Mouse (Mus musculus): ENCODE data around the gene Krtap5-3. TPM values are rescaled to one million over a fixed set of nuclear protein-coding genes. Genes with fewer than 3 reads are reported as not detected.
"Not testable (repeated sequence)": the region's sequence is repeated elsewhere in the genome, so short reads cannot be mapped to it uniquely, and the experiment has no call there.

Krtap5-3 gene
- polyA plus RNA-seq, 1 experiment from 2014 or later = not detected

GRCm38 (mm10) chr7:142181021-142181420 lies 20.1 kb upstream of the Krtap5-3 start:
- DNase-seq (ENCODE audit: low spot score, missing footprints) = no peak
- Histone ChIP-seq H3K4me1 (ENCODE audit: control insufficient read depth, insufficient read depth, low read length) (no peaks in the 10 kb centered on the region), H3K4me3 (ENCODE audit: low read depth, low read length) (no peak overlapping the region), H3K27ac (ENCODE audit: low read depth, low read length) (no peak overlapping the region), H3K9ac (ENCODE audit: low read length) (no peak overlapping the region), H3K9me3 (ENCODE audit: control insufficient read depth, low read length) (no peaks in the 10 kb centered on the region), H3K4me2 (no peak overlapping the region), H3K36me3 (ENCODE audit: control insufficient read depth, insufficient read depth, low read length) (no peaks in the 10 kb centered on the region), H3K27me3 (ENCODE audit: control insufficient read depth, insufficient read depth, low read length) (no peaks in the 10 kb centered on the region)
- no peak for ATAC-seq (ENCODE audit: low FRiP score)
- 35% methylated on average over 1 of the region's 1 CpGs for whole genome bisulfite sequencing

- H3K27me3 ChIP-seq (ENCODE audit: control insufficient read depth, insufficient read depth, low read length) = no peaks in the 10 kb centered on the region
- H3K4me2 ChIP-seq = no peak overlapping the region
- WGBS = 81% methylated on average over 2 of the region's 2 CpGs
- no peaks in the 10 kb centered on the region for H3K9me3 ChIP-seq (ENCODE audit: control insufficient read depth, low read length)
- H3K36me3 ChIP-seq (ENCODE audit: control insufficient read depth, insufficient read depth, low read length) = no peaks in the 10 kb centered on the region
- H3K9ac ChIP-seq (ENCODE audit: low read length) = no peak overlapping the region
- ATAC-seq (ENCODE audit: low FRiP score) (no peak), DNase-seq (ENCODE audit: low spot score, missing footprints) (no peak)
- no peak overlapping the region for H3K27ac ChIP-seq (ENCODE audit: low read depth, low read length)
- H3K4me1 ChIP-seq (ENCODE audit: control insufficient read depth, insufficient read depth, low read length) = no peaks in the 10 kb centered on the region
- no peak overlapping the region for H3K4me3 ChIP-seq (ENCODE audit: low read depth, low read length)
These were observed 13.0 kb upstream of the Krtap5-3 start for GRCm38 (mm10) chr7:142188156-142188555.

DNA sequence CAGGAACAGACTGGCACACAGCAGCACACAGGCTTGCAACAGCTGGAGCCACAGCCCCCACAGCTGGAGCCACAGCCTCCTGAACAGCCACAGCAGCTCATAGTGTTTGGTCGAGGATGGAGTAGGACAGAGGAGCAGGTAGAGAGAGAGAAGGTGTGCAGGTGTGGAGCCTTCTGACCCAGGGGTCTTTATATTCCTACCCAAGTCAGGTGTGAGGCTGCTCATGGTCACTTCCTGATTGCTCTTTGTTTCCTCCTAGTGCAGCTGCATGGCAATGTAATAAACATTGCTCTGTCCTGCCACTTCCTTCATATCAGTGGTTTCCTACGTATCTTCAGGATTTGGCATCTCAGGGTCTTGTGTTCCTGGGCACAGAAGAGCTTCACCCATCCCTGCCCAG lies 10.9 kb upstream of the Krtap5-3 start, which contains the start of gene Gm10153:
TSS of gene Gm10153 (minus strand) at position 101 of the 400 bp plus-strand sequence.
- Histone ChIP-seq H3K36me3 (ENCODE audit: control insufficient read depth, insufficient read depth, low read length) (no peaks in the 10 kb centered on the region), H3K4me3 (ENCODE audit: low read depth, low read length) (no peak within 1 kb of the TSS), H3K27me3 (ENCODE audit: control insufficient read depth, insufficient read depth, low read length) (no peaks in the 10 kb centered on the region), H3K4me1 (ENCODE audit: control insufficient read depth, insufficient read depth, low read length) (no peaks in the 10 kb centered on the region), H3K4me2 (no peak within 1 kb of the TSS), H3K9me3 (ENCODE audit: control insufficient read depth, low read length) (no peaks in the 10 kb centered on the region), H3K27ac (ENCODE audit: low read depth, low read length) (no peak within 1 kb of the TSS), H3K9ac (ENCODE audit: low read length) (no peak within 1 kb of the TSS)
- ATAC-seq (ENCODE audit: low FRiP score) = no peak
- DNase-seq (ENCODE audit: low spot score, missing footprints) = no peak
- WGBS = 57% methylated on average over 2 of the region's 2 CpGs

GRCm38 (mm10) chr7:142198748-142199147 lies 2.4 kb upstream of the Krtap5-3 start:
- H3K4me3 ChIP-seq (ENCODE audit: low read depth, low read length) = no peak overlapping the region
- ATAC-seq (ENCODE audit: low FRiP score) (no peak), DNase-seq (ENCODE audit: low spot score, missing footprints) (no peak)
- H3K9ac ChIP-seq (ENCODE audit: low read length) = no peak overlapping the region
- H3K4me2 ChIP-seq = no peak overlapping the region
- no peak overlapping the region for H3K27ac ChIP-seq (ENCODE audit: low read depth, low read length)
- 88% methylated on average over 2 of the region's 2 CpGs for WGBS
- H3K9me3 ChIP-seq (ENCODE audit: control insufficient read depth, low read length) = no peaks in the 10 kb centered on the region
- H3K27me3 ChIP-seq (ENCODE audit: control insufficient read depth, insufficient read depth, low read length) = no peaks in the 10 kb centered on the region
- H3K4me1 ChIP-seq (ENCODE audit: control insufficient read depth, insufficient read depth, low read length) = no peaks in the 10 kb centered on the region
- no peaks in the 10 kb centered on the region for H3K36me3 ChIP-seq (ENCODE audit: control insufficient read depth, insufficient read depth, low read length)

DNA sequence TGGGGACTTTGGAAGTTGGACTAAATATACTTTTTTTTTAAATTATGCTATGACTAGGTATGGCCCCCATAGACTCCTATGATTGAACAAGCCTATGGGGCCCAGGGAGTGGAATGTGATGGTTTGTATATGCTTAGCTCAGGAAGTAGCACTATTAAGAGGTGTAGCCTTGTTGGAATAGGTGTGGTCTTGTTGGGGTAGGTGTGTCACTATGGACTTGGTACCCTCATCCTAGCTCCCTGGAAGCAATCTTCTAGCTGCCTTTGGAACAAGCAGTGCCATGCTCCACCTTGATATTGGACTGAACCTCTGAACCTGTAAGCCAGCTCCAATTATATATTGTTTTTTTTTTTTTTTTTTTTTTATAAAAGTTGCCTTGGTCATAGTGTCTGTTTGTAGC lies 4.3 kb downstream of the Krtap5-3 start:
- Histone ChIP-seq H3K9ac (ENCODE audit: low read length) (no peak overlapping the region), H3K4me2 (no peak overlapping the region), H3K9me3 (ENCODE audit: control insufficient read depth, low read length) (no peaks in the 10 kb centered on the region), H3K27ac (ENCODE audit: low read depth, low read length) (no peak overlapping the region), H3K36me3 (ENCODE audit: control insufficient read depth, insufficient read depth, low read length) (no peaks in the 10 kb centered on the region), H3K27me3 (ENCODE audit: control insufficient read depth, insufficient read depth, low read length) (no peaks in the 10 kb centered on the region), H3K4me1 (ENCODE audit: control insufficient read depth, insufficient read depth, low read length) (no peaks in the 10 kb centered on the region), H3K4me3 (ENCODE audit: low read depth, low read length) (no peak overlapping the region)
- DNase-seq (ENCODE audit: low spot score, missing footprints) (no peak), ATAC-seq (ENCODE audit: low FRiP score) (no peak)

DNA sequence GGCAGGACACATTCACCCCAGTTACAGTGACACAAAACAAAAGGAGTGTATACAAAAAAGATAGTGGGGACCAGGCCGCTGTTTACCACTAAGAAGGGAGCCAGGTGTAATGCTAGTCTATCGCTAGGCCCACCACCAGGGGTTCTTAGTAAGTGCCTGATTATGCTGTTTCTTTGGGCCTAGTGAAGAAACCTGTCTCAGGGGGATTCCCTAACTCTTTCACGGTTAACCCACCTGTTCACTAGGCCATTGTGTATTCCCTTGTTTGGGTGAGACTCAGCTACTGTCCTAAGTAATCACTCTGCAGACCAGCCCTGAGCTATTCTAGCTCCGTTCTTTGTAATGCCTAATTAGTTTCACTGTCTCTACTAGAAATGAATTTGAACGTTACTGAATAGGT lies 5.7 kb downstream of the Krtap5-3 start:
- H3K4me3 ChIP-seq (ENCODE audit: low read depth, low read length); H3K4me1 ChIP-seq (ENCODE audit: control insufficient read depth, insufficient read depth, low read length); H3K36me3 ChIP-seq (ENCODE audit: control insufficient read depth, insufficient read depth, low read length); H3K27ac ChIP-seq (ENCODE audit: low read depth, low read length); H3K9ac ChIP-seq (ENCODE audit: low read length); ATAC-seq (ENCODE audit: low FRiP score); H3K27me3 ChIP-seq (ENCODE audit: control insufficient read depth, insufficient read depth, low read length); H3K9me3 ChIP-seq (ENCODE audit: control insufficient read depth, low read length); H3K4me2 ChIP-seq; DNase-seq (ENCODE audit: low spot score, missing footprints): not testable (repeated sequence)
- WGBS = 76% methylated on average over 5 of the region's 5 CpGs

DNA sequence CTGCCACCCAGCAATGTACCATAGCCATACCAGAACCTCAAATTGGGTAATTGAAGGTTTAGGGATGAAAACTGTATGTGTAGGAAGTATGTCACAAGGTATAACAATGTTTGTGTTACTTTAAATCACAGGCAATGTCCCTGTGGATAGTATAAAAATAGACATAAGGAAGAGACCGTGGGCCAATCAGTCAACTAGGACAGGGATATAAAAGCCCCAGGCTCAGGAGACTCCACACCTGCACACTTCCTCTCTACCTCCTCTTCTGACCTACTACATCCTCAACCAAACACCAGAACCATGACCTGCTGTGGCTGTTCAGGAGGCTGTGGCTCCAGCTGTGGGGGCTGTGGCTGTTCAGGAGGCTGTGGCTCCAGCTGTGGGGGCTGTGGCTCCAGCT lies 10.4 kb downstream of the Krtap5-3 start, which contains the start of gene Gm7579:
TSS of gene Gm7579 (plus strand) at position 301 of the 400 bp plus-strand sequence.
- 76% methylated on average over 1 of the region's 1 CpGs for WGBS
- Histone ChIP-seq H3K36me3 (ENCODE audit: control insufficient read depth, insufficient read depth, low read length) (no peaks in the 10 kb centered on the region), H3K27ac (ENCODE audit: low read depth, low read length) (no peak within 1 kb of the TSS), H3K27me3 (ENCODE audit: control insufficient read depth, insufficient read depth, low read length) (no peaks in the 10 kb centered on the region), H3K4me3 (ENCODE audit: low read depth, low read length) (no peak within 1 kb of the TSS), H3K9ac (ENCODE audit: low read length) (no peak within 1 kb of the TSS), H3K4me2 (no peak within 1 kb of the TSS), H3K9me3 (ENCODE audit: control insufficient read depth, low read length) (no peaks in the 10 kb centered on the region), H3K4me1 (ENCODE audit: control insufficient read depth, insufficient read depth, low read length) (no peaks in the 10 kb centered on the region)
- ATAC-seq (ENCODE audit: low FRiP score) (no peak), DNase-seq (ENCODE audit: low spot score, missing footprints) (no peak)

DNA sequence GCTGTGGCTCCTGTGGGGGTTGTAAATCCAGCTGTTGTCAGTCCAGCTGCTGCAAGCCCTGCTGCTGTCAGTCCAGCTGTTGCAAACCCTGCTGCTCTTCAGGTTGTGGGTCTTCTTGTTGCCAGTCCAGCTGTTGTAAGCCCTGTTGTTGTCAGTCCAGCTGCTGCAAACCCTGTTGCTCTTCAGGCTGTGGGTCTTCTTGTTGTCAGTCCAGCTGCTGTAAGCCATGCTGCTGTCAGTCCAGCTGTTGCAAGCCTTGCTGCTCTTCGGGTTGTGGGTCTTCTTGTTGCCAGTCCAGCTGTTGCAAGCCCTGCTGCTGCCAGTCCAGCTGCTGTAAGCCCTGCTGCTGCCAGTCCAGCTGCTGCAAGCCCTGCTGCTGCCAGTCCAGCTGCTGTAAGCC lies 11.0 kb downstream of the Krtap5-3 start:
- DNase-seq (ENCODE audit: low spot score, missing footprints); H3K36me3 ChIP-seq (ENCODE audit: control insufficient read depth, insufficient read depth, low read length); H3K27me3 ChIP-seq (ENCODE audit: control insufficient read depth, insufficient read depth, low read length); ATAC-seq (ENCODE audit: low FRiP score); H3K4me2 ChIP-seq; H3K9me3 ChIP-seq (ENCODE audit: control insufficient read depth, low read length); H3K27ac ChIP-seq (ENCODE audit: low read depth, low read length); H3K9ac ChIP-seq (ENCODE audit: low read length); H3K4me1 ChIP-seq (ENCODE audit: control insufficient read depth, insufficient read depth, low read length); H3K4me3 ChIP-seq (ENCODE audit: low read depth, low read length): not testable (repeated sequence)
- WGBS = 59% methylated on average over 1 of the region's 1 CpGs

- H3K9me3 ChIP-seq (ENCODE audit: control insufficient read depth, low read length) = no peaks in the 10 kb centered on the region
- no peak overlapping the region for H3K9ac ChIP-seq (ENCODE audit: low read length)
- no peak for DNase-seq (ENCODE audit: low spot score, missing footprints)
- H3K27me3 ChIP-seq (ENCODE audit: control insufficient read depth, insufficient read depth, low read length) = no peaks in the 10 kb centered on the region
- no peaks in the 10 kb centered on the region for H3K4me1 ChIP-seq (ENCODE audit: control insufficient read depth, insufficient read depth, low read length)
- 59% methylated on average over 2 of the region's 2 CpGs for WGBS
- no peaks in the 10 kb centered on the region for H3K36me3 ChIP-seq (ENCODE audit: control insufficient read depth, insufficient read depth, low read length)
- H3K4me3 ChIP-seq (ENCODE audit: low read depth, low read length) = no peak overlapping the region
- no peak overlapping the region for H3K4me2 ChIP-seq
- no peak for ATAC-seq (ENCODE audit: low FRiP score)
- no peak overlapping the region for H3K27ac ChIP-seq (ENCODE audit: low read depth, low read length)
These were observed 23.4 kb downstream of the Krtap5-3 start for GRCm38 (mm10) chr7:142224518-142224917.

- H3K4me2 ChIP-seq; H3K4me1 ChIP-seq (ENCODE audit: control insufficient read depth, insufficient read depth, low read length); H3K27me3 ChIP-seq (ENCODE audit: control insufficient read depth, insufficient read depth, low read length); H3K27ac ChIP-seq (ENCODE audit: low read depth, low read length); H3K9ac ChIP-seq (ENCODE audit: low read length); H3K9me3 ChIP-seq (ENCODE audit: control insufficient read depth, low read length); H3K4me3 ChIP-seq (ENCODE audit: low read depth, low read length); H3K36me3 ChIP-seq (ENCODE audit: control insufficient read depth, insufficient read depth, low read length); ATAC-seq (ENCODE audit: low FRiP score); DNase-seq (ENCODE audit: low spot score, missing footprints): not testable (repeated sequence)
- 65% methylated on average over 3 of the region's 3 CpGs for WGBS
These were observed 28.7 kb downstream of the Krtap5-3 start, which contains the start of gene Krtap5-5 for GRCm38 (mm10) chr7:142229871-142230270. TSS of gene Krtap5-5 (minus strand) at chr7:142229971.
